Mouse (Mus musculus) G1E-ER4 (cell line): ENCODE measurements around the gene Pmpcb. TPM values are rescaled to one million over a fixed set of nuclear protein-coding genes. Genes with fewer than 3 reads are reported as not detected.

Experiments used
- GATA1 ChIP-seq: IDR thresholded peaks from one replicate; pipeline ENCODE4 v1.8.0; 2012; ENCODE audit warnings: low read length, inconsistent platforms
- polyA plus RNA-seq: library from polyadenylated mRNA; stranded (reverse); fragments of >175 nt; gene quantifications from 2 replicates; pipeline ENCODE4 v1.2.3, GENCODE M21; 2012

The Pmpcb gene
- polyA plus RNA-seq, 1 experiment: 58.8 TPM

DNA sequence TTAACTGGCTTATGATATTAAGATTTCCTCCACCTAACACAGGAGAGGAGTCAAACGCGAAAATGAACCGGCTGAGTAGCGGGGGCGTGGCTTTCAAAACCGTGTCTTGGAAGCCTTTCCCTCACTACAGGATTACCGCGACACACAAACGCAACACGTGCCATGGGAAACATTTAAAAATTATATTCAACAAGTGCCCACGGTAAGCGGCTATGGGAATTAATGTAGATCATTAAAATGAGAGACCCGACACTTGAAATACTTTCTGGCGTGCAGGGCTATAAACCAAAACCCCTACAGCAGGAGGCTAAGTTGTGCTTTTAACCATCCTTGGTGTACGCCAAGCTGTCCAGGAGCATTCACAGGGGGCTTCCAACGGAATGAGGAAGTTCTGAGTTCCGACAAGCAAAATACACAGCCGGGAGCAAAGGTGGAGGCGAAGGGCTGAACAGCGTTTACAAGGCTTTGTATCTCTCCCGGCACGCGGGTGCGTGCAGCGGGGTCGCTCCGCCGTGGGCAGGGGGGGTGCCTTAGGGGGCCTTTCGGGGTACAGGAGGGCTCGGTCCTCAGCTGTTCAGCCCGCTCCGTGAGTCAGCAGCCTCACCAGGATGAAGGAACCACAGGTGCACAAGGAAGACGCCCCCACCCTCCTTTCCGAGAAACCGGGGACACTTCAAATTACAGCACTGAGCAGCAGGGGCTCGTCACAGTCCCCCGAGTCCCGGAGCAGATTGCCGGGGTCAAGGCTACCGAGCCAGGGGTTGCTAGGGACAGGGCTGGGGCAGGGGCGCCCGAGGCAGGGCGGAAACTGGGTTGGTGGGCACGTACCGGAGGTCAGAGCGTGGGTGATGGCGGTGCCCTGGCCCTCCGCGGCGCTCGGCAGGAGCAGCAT lies 47.5 kb downstream of the Pmpcb start:
- no peak for TF ChIP-seq GATA1

- TF ChIP-seq GATA1: no peak
These were observed 48.1 kb downstream of the Pmpcb start, which contains the start of the genes Dnajc2 and Psmc2 for GRCm38 (mm10) chr5:21785053-21785452. TSS of gene Dnajc2 (minus strand) at chr5:21785251. TSS of gene Psmc2 (plus strand) at chr5:21785283.

DNA sequence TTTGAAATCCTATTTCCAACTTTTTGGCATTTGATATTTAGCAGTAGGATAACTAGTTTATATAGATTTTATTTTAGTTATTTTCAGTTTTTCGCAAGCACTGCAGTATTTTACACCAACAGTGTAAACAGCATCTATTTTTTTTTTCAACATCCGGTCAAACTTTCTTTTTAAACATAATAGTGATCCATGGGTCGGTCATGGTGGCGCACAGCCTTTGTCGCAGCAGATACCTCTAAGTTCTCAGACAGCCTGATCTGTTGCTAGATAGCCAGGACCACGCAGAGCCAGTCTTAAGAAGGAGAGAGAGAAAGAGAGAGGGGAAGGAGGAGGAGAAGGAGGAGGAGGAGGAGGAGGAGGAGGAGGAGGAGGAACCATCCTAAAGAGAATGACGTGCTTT lies 48.8 kb downstream of the Pmpcb start:
- no peak for TF ChIP-seq GATA1

- TF ChIP-seq GATA1: no peak
These were observed 49.6 kb downstream of the Pmpcb start for GRCm38 (mm10) chr5:21786258-21787185.

DNA sequence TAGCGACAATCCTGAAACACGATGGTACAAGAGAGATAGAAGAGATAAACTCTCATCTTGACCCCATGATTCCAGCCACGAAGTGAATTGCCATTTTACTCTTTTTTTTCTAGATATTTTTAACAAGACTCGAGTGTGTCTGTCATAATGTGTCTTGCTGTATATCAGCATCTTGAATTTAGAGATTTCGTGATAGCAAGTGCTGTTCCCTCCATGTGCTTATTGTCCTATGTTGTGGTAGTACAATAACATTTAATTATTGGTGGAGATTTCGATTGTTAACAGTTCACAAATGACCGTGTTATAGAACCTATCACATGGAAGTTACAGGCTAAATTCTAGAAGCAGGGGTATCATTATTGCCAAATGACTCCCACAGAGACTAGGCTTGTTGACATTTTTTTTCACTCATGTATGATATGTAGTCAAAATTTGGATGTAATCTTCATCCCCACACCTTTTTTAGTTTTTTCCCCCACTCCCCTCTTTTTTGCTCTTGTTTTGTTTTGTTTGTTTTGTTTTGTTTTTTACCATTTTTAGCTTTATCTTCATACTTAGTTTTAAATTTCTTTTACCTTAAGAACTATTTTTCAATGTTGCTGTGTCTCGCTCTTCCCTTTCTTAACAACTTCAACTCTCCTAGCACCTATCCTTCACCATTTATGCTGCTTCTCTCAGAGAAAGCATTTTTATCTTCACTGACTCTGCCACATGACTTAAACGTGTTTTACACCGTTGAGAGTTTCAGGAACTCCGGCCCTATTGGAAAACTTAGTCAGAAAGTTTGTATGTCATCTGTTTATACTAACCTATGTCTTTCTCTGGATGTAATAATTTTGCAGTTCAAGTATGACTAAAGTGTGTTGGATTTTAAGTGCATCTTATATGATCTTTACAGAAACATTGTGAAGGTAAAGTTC lies 50.5 kb downstream of the Pmpcb start:
- TF ChIP-seq GATA1: no peak

GRCm38 (mm10) chr5:21789061-21789460 lies 52.1 kb downstream of the Pmpcb start:
- no peak for TF ChIP-seq GATA1

DNA sequence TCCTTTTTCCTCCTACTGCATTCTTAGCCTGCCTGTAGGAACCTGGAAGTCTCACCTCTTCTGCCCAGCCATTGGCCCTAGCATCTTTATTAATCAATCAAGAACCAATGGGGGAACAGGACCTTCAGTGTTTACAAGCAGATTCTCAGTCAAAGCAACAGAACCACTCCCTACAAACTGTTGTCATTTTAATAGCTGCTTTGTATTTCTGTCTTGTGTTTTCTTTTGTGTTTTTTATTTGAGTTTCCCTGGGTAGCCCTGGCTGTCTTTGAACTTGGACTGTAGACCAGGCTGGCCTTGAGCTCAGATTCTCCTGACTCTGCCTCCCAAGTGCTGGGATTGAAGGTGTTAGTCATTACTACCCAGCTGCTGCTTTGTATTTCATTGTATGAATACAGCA lies 55.2 kb downstream of the Pmpcb start:
- no peak for TF ChIP-seq GATA1

- TF ChIP-seq GATA1: no peak
These were observed 66.0 kb downstream of the Pmpcb start for GRCm38 (mm10) chr5:21802907-21803306.

DNA sequence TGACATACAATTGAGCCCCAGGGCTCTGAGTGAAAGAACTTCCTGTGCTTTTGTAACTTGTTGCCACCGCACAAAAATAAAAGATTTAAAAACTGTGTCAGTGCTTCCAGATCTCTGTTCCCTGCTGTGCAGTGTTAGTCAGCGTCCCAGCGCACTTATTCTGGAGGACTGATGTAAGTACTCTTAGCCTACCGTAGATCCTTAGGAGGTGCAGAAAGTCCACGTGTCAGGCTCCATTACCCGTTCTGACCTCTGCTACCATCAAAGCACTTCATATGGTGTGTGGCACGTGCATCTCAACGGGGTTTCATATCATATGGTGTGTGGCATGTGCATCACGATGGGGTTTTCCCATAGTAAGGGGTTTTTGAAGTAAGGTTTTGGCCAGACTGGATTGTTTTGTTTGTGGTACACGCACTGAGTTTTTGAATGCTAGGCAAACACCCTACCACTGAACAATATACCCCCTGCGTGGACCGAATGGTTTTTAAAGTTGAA lies 66.8 kb downstream of the Pmpcb start:
- TF ChIP-seq GATA1: no peak

- no peak for TF ChIP-seq GATA1
These were observed 67.9 kb downstream of the Pmpcb start for GRCm38 (mm10) chr5:21804837-21805236.

Other genes starting within 250 kb of the Pmpcb start
- gene Lrrc17, start 193.6 kb upstream of the Pmpcb start, polyA plus RNA-seq: not detected in 2 replicates
- gene Fbxl13, start 91.5 kb upstream of the Pmpcb start, polyA plus RNA-seq: not detected in 2 replicates
- 35.6 and 40.6 TPM in 2 replicates for gene Armc10, start 91.3 kb upstream of the Pmpcb start, polyA plus RNA-seq
- 1.6 and 1.7 TPM in 2 replicates for gene Napepld, start 35.7 kb upstream of the Pmpcb start, polyA plus RNA-seq
- 73.9 and 107 TPM in 2 replicates for gene Dnajc2, start 48.1 kb downstream of the Pmpcb start, polyA plus RNA-seq
- gene Psmc2, start 48.1 kb downstream of the Pmpcb start, polyA plus RNA-seq: 7.1 and 15.7 TPM in 2 replicates
- gene Slc26a5, start 128.5 kb downstream of the Pmpcb start, polyA plus RNA-seq: not detected in 2 replicates